Mouse (Mus musculus) forebrain, embryonic 13.5 days (tissue): ENCODE data around the gene Cela2a. TPM values are rescaled to one million over a fixed set of nuclear protein-coding genes. Genes with fewer than 3 reads are reported as not detected.

ENCODE experiments used
- ATAC-seq: fragments of 200-750 bp; cut with Nextera tagmentation; 2 replicates; pipeline ENCODE4 v1.8.0; 2017
- H3K27ac ChIP-seq: fragments of 300-500 bp; sonication (generic); 2 replicates; pipeline ENCODE4 v1.5.1; 2015; ENCODE audit warnings: inconsistent platforms, mild to moderate bottlenecking, moderate library complexity
- H3K27me3 ChIP-seq: fragments of 300-500 bp; sonication (generic); 2 replicates; pipeline ENCODE4 v1.6.1; 2015; ENCODE audit warnings: mild to moderate bottlenecking, inconsistent platforms
- H3K36me3 ChIP-seq: fragments of 300-500 bp; sonication (generic); 2 replicates; pipeline ENCODE4 v1.6.1; 2015; ENCODE audit warnings: mild to moderate bottlenecking, inconsistent platforms; ENCODE audit not compliant: poor library complexity, severe bottlenecking
- H3K4me1 ChIP-seq: fragments of 300-500 bp; sonication (generic); 2 replicates; pipeline ENCODE4 v1.6.1; 2015; ENCODE audit warnings: inconsistent platforms
- H3K4me2 ChIP-seq: fragments of 300-500 bp; sonication (generic); 2 replicates; pipeline ENCODE4 v1.6.1; 2015; ENCODE audit warnings: inconsistent platforms, mild to moderate bottlenecking, moderate library complexity
- H3K4me3 ChIP-seq: fragments of 300-500 bp; sonication (generic); 2 replicates; pipeline ENCODE4 v1.5.1; 2015; ENCODE audit warnings: mild to moderate bottlenecking, inconsistent platforms
- H3K9ac ChIP-seq: fragments of 300-500 bp; sonication (generic); 2 replicates; pipeline ENCODE4 v1.6.1; 2015; ENCODE audit warnings: mild to moderate bottlenecking, inconsistent platforms
- H3K9me3 ChIP-seq: fragments of 300-500 bp; sonication (generic); replicated peaks from 2 replicates; pipeline ENCODE4 v1.6.1; 2016; ENCODE audit warnings: inconsistent platforms
- WGBS: fragments of 180-500 bp; shearing (Covaris S2); methylation state at CpG from one replicate; pipeline ENCODE4 v1.1.7; 2015; 5-methylcytosine and 5-hydroxymethylcytosine counted together
- polyA plus RNA-seq: library from polyadenylated mRNA; unstranded; fragments of >200 nt; fragmentation: Nextera tagmentation; extraction: Ambion mirVana; gene quantifications from 2 replicates; pipeline ENCODE4 v1.2.1, GENCODE M21; 2015

Cela2a gene
- polyA plus RNA-seq = 0.15 TPM in 1 of 2 replicates, not detected in the other

DNA sequence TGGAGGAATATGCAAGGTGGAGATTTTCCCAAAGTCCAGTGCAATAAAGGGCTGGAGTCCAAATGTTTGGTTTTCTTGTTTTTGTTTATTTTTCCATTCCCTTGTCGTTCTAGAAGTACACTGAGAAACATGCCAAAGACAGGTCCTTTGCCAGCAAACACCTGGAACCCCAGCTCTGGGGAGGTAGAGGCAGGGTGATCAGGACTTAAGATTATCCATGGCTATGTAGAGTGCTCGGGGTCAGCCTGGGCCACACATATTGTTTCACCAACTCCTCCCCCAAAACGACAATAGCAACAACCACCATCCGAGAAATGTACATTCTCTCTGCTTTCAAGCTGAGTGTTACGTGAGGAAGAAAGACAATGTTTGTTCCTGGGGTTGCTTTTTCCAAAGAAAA, at the start of gene Cela2a:
Cela2a (minus strand) TSS at position 101 of the 400 bp plus-strand sequence.
- Histone ChIP-seq H3K9me3 (no peaks in the 10 kb centered on the region), H3K9ac (no peak within 1 kb of the TSS), H3K27me3 (no peaks in the 10 kb centered on the region), H3K4me3 (no peak within 1 kb of the TSS), H3K4me1 (no peaks in the 10 kb centered on the region), H3K36me3 (no peaks in the 10 kb centered on the region), H3K4me2 (no peak within 1 kb of the TSS), H3K27ac (no peak within 1 kb of the TSS)
- 67% methylated on average over 5 of the region's 5 CpGs for WGBS
- ATAC-seq = no peak

DNA sequence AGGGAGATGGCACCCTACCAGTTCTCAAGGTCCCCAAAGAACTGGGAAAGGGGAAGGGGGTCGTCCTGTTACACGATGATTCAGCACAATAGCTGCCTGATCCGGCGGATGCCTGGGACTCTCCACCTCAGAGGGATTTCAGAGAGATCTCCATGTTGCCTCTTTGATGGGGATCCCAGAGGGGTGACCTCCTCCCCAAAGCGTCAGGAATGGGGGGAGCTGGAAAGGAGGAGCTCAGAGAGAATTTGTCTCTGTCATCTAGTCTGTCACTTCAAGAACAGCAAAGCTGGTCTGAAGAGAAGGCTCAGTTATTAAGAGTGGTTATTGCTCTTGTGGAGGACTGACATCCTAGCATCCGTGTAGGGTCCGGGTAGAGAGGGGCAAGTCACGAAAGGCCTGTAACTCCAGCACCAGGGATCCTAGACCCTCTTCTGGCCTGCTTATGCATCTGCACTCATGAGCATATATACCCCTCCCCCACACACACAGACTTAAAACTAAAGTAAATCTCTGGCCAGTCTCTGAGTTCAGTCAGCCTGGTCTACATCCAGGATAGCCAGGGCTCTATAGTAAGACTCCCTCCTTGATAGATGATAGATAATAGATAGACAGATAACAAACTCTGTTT, 49.6 kb upstream of the Cela2a start:
- Histone ChIP-seq H3K36me3 (0 out of 2 replicates have a peak, but pooled peaks cover 6% of the 10 kb centered on the region), H3K27ac (peak overlapping the region; percentile 52; the same call in 1 of the 2 replicates), H3K27me3 (no peaks in the 10 kb centered on the region), H3K4me1 (peaks cover 48% of the 10 kb centered on the region), H3K9me3 (no peaks in the 10 kb centered on the region), H3K4me2 (peak overlapping the region; percentile 94), H3K9ac (peak overlapping the region; percentile 91), H3K4me3 (peak overlapping the region; percentile 79)
- 11% methylated on average over 8 of the region's 8 CpGs for WGBS
- peak; percentile 9; the same call in 1 of the 2 replicates for ATAC-seq

DNA sequence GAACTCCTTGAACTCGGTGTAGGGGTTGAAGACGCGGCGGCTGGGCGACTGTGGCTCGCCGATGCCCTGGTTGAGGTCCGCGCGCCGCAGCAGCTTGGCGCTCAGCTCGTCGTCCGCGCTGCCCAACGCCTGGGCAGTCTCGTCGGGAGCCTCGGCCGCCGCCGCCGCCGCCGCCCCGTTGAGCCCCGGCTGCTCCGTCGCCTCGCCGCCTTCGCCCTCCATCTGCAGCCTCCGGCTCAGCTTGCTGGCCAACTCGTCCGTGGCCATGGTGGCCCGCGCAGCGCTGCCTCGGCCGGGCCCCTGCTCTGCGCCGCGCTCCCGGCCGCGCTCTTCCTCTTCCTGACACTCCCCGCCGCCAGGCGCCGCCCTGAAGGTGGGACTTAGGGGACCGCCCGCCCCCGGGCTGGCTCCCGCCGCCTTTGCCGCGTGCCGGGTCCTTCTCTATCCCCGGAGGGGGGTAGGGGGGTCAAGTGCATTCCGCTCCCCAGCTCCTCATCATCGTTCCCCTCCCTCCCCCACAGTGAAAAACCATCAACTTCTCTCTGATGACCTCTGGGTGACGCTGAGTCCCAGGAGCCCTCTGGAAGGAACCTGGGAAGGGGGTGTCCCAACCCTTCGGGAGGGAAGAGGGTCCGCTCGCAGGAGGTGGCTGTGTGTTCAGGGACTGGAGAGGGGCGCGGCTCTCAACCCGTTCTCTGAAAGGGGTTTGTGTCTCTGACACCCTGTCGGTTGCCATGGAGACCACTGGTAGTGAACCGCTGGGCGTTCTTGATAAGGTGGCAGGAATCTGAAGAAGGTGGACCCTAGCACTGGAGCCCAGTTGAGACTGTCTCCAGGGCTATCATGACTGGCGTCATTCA, 48.9 kb upstream of the Cela2a start, which contains the start of gene Efhd2:
Efhd2 (minus strand) TSS at position 320 of the 860 bp plus-strand sequence.
- Histone ChIP-seq H3K9ac (peak within 1 kb of the TSS; percentile 91), H3K9me3 (no peaks in the 10 kb centered on the region), H3K27ac (peak within 1 kb of the TSS; percentile 52; the same call in 1 of the 2 replicates), H3K4me3 (peak within 1 kb of the TSS; percentile 79), H3K36me3 (peaks cover 6% of the 10 kb centered on the region; the same call in 1 of the 2 replicates), H3K4me2 (peak within 1 kb of the TSS; percentile 94), H3K27me3 (no peaks in the 10 kb centered on the region), H3K4me1 (peaks cover 55% of the 10 kb centered on the region)
- ATAC-seq = peak; percentile 92
- under 1% methylated on average over 51 of the region's 73 CpGs for WGBS

DNA sequence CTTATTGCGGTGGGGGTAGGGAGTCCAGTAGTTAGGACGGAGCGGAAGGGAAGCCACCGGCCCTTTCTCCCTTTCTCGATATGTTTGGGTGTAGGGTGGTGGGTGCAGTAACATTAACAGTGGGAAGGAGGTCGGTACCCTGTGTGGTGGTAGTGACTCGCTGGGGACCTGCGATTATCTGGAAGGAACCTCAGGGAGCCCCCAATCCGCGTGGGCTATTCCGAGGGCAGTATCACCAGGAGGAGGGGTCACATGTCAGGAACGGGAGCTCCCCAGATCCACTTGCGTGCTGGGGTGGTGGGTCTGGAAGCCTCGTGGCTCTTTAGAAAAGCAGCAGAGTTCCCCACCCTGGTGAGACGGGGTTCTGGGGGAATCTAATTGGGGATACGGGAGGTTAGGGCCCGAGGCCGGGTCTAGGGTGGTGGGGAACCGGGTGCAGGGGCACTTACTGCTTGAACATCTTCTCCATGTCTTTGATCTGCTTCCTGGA, 48.2 kb upstream of the Cela2a start:
- peak; percentile 11 for ATAC-seq

GRCm38 (mm10) chr4:141872977-141873376, 47.0 kb upstream of the Cela2a start:
- Histone ChIP-seq H3K4me3 (peak overlapping the region; percentile 79), H3K9me3 (no peaks in the 10 kb centered on the region), H3K4me2 (peak overlapping the region; percentile 94), H3K4me1 (peaks cover 71% of the 10 kb centered on the region), H3K36me3 (peaks cover 6% of the 10 kb centered on the region; the same call in 1 of the 2 replicates), H3K9ac (peak overlapping the region; percentile 91), H3K27ac (no peak overlapping the region), H3K27me3 (no peaks in the 10 kb centered on the region)
- 83% methylated on average over 9 of the region's 9 CpGs for WGBS
- ATAC-seq = no peak

More for the DNA sequence above, 48.2 kb upstream of the Cela2a start:
- Histone ChIP-seq H3K9me3 (no peaks in the 10 kb centered on the region), H3K4me2 (peak overlapping the region; percentile 94), H3K4me3 (peak overlapping the region; percentile 79), H3K9ac (peak overlapping the region; percentile 91), H3K4me1 (peaks cover 61% of the 10 kb centered on the region), H3K36me3 (peaks cover 6% of the 10 kb centered on the region; the same call in 1 of the 2 replicates), H3K27ac (no peak overlapping the region), H3K27me3 (no peaks in the 10 kb centered on the region)
- 1% methylated on average over 19 of the region's 19 CpGs for WGBS

DNA sequence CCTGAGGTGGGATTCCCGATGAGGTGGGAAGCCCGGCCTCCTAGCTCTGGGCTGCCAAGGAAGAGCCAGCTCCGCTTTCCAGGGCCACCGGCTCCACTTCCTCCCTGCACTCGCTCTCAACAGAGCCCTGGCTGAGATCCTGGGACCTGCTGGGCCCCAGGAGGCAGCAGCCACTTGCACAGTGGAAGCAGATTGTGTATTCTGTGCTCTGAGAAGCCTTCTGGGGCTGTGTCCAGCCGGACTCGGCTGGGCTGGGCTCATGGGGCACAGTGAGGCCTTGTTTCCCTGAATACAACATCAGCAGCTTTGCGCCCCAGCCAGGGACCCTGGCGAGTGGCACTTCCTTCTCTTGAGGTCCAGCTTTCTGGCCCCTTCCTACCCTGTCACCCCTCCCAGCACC, 45.9 kb upstream of the Cela2a start:
- 59% methylated on average over 9 of the region's 9 CpGs for WGBS
- no peak for ATAC-seq

GRCm38 (mm10) chr4:141871333-141871725, 45.4 kb upstream of the Cela2a start:
- Histone ChIP-seq H3K4me2 (peak overlapping the region; percentile 94; the same call in 1 of the 2 replicates), H3K27ac (peak overlapping the region; percentile 57; the same call in 1 of the 2 replicates), H3K9me3 (no peaks in the 10 kb centered on the region), H3K9ac (0 out of 2 replicates have a peak overlapping the region, but pooled peaks have one; percentile 58), H3K27me3 (no peaks in the 10 kb centered on the region), H3K4me1 (peaks cover 88% of the 10 kb centered on the region), H3K4me3 (no peak overlapping the region), H3K36me3 (peaks cover 7% of the 10 kb centered on the region; the same call in 1 of the 2 replicates)
- 92% methylated on average over 3 of the region's 3 CpGs for WGBS
- no peak for ATAC-seq

More for the DNA sequence above, 45.9 kb upstream of the Cela2a start:
- no peaks in the 10 kb centered on the region for H3K27me3 ChIP-seq
- peaks cover 6% of the 10 kb centered on the region; the same call in 1 of the 2 replicates for H3K36me3 ChIP-seq
- H3K9me3 ChIP-seq = no peaks in the 10 kb centered on the region
- peak overlapping the region; percentile 58 for H3K9ac ChIP-seq
- peak overlapping the region; percentile 79; the same call in 1 of the 2 replicates for H3K4me3 ChIP-seq
- peaks cover 82% of the 10 kb centered on the region for H3K4me1 ChIP-seq
- H3K27ac ChIP-seq = peak overlapping the region; percentile 57
- peak overlapping the region; percentile 94 for H3K4me2 ChIP-seq

DNA sequence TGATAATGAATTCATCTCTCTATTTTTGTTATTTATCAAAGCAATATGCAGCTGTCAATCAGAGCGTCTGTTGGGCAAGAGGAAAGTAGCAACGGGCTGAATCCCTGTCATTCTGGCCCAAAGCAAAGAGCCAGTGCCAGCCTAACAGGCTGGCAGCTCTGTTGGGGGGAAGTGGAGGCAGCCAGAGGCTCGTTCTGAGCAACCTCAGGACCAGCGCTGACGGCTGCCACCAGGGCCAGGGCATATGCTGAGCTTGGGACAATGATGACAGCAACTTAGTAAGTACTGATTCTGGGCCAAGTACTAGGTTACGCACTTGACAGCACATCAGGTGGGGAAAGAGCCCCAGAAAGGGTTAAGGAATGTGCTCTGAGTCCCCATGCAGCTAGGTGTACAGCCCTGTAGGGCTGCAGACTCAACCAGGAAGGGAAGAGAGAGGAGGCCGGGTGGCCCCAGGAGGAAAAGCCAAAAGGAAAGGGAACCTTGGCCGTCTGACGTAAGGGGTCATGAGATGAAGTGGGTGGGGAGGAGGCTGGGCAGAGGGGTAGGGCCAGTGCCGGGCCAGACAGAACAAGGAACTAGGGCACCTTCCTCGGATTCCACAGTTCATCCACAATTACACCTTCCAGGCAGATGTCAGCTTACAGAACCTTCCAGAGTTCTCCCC, 44.8 kb upstream of the Cela2a start:
- Histone ChIP-seq H3K4me3 (no peak overlapping the region), H3K9ac (peak overlapping the region; percentile 58), H3K27me3 (no peaks in the 10 kb centered on the region), H3K36me3 (peaks cover 11% of the 10 kb centered on the region; the same call in 1 of the 2 replicates), H3K9me3 (no peaks in the 10 kb centered on the region), H3K4me2 (peak overlapping the region; percentile 18), H3K4me1 (peaks cover 93% of the 10 kb centered on the region), H3K27ac (peak overlapping the region; percentile 27)
- no peak for ATAC-seq
- WGBS = 62% methylated on average over 11 of the region's 11 CpGs

GRCm38 (mm10) chr4:141869436-141870215, 43.7 kb upstream of the Cela2a start:
- peaks cover 18% of the 10 kb centered on the region; the same call in 1 of the 2 replicates for H3K36me3 ChIP-seq
- peak overlapping the region; percentile 27 for H3K27ac ChIP-seq
- no peak for ATAC-seq
- no peaks in the 10 kb centered on the region for H3K27me3 ChIP-seq
- H3K9me3 ChIP-seq = no peaks in the 10 kb centered on the region
- peaks cover 85% of the 10 kb centered on the region for H3K4me1 ChIP-seq
- WGBS = 80% methylated on average over 5 of the region's 5 CpGs
- no peak overlapping the region for H3K9ac ChIP-seq
- no peak overlapping the region for H3K4me2 ChIP-seq
- no peak overlapping the region for H3K4me3 ChIP-seq

DNA sequence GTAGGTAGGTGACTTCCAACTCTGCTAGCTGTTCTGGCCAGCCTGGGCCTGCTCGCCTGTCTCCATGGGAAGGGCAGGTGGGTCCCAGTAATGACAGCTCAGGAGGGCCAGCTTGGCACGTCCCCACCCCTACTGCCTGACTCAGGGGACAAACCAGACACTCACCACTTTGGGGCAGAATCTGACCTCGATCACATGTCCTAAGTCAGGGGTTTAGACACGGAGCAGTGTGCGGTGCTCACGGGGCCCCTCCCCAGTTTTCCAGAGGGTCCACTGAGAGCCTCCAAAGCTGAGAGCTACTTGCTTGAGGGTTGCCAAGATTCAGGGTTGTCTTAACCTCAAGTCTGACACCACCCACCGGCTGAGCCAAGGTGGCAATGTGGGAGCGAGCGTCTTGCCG, 42.1 kb upstream of the Cela2a start:
- no peak overlapping the region for H3K4me2 ChIP-seq
- no peaks in the 10 kb centered on the region for H3K27me3 ChIP-seq
- no peaks in the 10 kb centered on the region for H3K9me3 ChIP-seq
- H3K9ac ChIP-seq = no peak overlapping the region
- no peak for ATAC-seq
- peak overlapping the region; percentile 93 for H3K27ac ChIP-seq
- 67% methylated on average over 10 of the region's 10 CpGs for WGBS
- no peak overlapping the region for H3K4me3 ChIP-seq
- peaks cover 72% of the 10 kb centered on the region for H3K4me1 ChIP-seq
- peaks cover 21% of the 10 kb centered on the region; the same call in 1 of the 2 replicates for H3K36me3 ChIP-seq
